10 mouse cellular contexts compared by ENCODE assay signal in the genomic region with DNA sequence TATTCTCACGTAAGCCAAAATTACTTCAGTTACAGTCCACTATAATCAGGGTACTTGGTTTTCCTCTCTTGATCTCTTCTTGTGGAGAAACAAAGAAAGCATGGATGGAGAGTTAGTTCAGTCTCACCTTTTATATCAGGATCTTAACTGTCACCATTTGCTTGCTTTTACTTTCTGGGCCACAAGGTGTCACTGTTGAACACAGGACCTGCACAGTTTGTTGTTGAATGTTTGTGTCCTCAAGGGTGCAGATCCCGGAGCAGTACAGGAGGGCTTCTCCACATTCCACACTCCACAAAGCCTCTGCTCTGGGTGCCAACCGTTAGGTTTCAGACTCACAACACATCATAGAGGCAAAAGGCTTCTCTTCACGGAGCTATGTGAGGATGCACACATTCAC.
DNase-seq lines count a peak whose midpoint lies in the region; ATAC-seq and TF ChIP-seq lines count a peak whose summit lies in the region.
"Had no signal": no experiment of that assay in that cellular context is flagged by ENCODE, and none has a peak within 500 bp of the region (broad histone marks: within the 10 kb centered on the region; RNA-seq: fewer than 3 reads in every experiment).

No protein-coding gene starts in this region.

- TF ChIP-seq EP300 in ES-Bruce4 (IDR thresholded peaks at IDR 0.05; ENCODE audit: insufficient read depth, low read depth, low read length), result no peak

- H3K9me3 ChIP-seq in kidney, postnatal 0 days (replicated peaks; ENCODE audit: low read length), result no peaks in the 10 kb centered on the region
- H3K9me3 ChIP-seq in kidney, embryonic 14.5 days (ENCODE audit: control insufficient read depth, low read length), result no peaks in the 10 kb centered on the region
- H3K9me3 ChIP-seq in ES-Bruce4 (replicated peaks; ENCODE audit: control insufficient read depth, insufficient read depth, low read length, poor library complexity, severe bottlenecking), result no peaks in the 10 kb centered on the region
- H3K9me3 ChIP-seq in intestine, embryonic 15.5 days, result no peaks in the 10 kb centered on the region
- H3K9me3 ChIP-seq: embryonic facial prominence, embryonic 13.5 days; lung, embryonic 15.5 days had no signal

- intact Hi-C loops in left cerebral cortex, postnatal 14 days (cut with DNase I), result loop anchor here (10.0 kb wide), 1 partner anchor 698 kb away; no protein-coding TSS in a partner anchor

- WGBS in kidney, postnatal 0 days, result 77% methylated on average over 4 of the region's 4 CpGs
- WGBS in kidney, embryonic 14.5 days, result 77% methylated on average over 4 of the region's 4 CpGs
- 75% methylated on average over 4 of the region's 4 CpGs for WGBS in intestine, embryonic 15.5 days

- no peaks in the 10 kb centered on the region for H3K4me1 ChIP-seq in kidney, postnatal 0 days (replicated peaks; ENCODE audit: insufficient read depth, low read length)
- 0 out of 2 replicates have a peak, but pooled peaks cover 2% of the 10 kb centered on the region for H3K4me1 ChIP-seq in kidney, embryonic 14.5 days (ENCODE audit: control insufficient read depth, insufficient read depth, low read length)
- no peaks in the 10 kb centered on the region for H3K4me1 ChIP-seq in ES-Bruce4 (ENCODE audit: control insufficient read depth, insufficient read depth, low read length)
- no peaks in the 10 kb centered on the region for H3K4me1 ChIP-seq in intestine, embryonic 15.5 days (replicated peaks)
- H3K4me1 ChIP-seq: lung, embryonic 15.5 days had no signal

- no peak overlapping the region for H3K4me2 ChIP-seq in kidney, postnatal 0 days (ENCODE audit: low read length)
- H3K4me2 ChIP-seq in kidney, embryonic 14.5 days (replicated peaks; ENCODE audit: low read depth, low read length), result no peak overlapping the region
- no peak overlapping the region for H3K4me2 ChIP-seq in intestine, embryonic 15.5 days (replicated peaks)
- H3K4me2 ChIP-seq: embryonic facial prominence, embryonic 13.5 days; lung, embryonic 15.5 days had no signal

- peak; percentile 67 for TF ChIP-seq CTCF in kidney, postnatal 0 days (IDR thresholded peaks at IDR 0.05; ENCODE audit: low read depth)
- peak; percentile 41 for TF ChIP-seq CTCF in ES-Bruce4 (IDR thresholded peaks at IDR 0.05; ENCODE audit: low read depth, low read length)

- no peak for TF ChIP-seq POLR2A in ES-Bruce4 (IDR thresholded peaks at IDR 0.05; ENCODE audit: insufficient read depth, low read length)

- ATAC-seq in kidney, postnatal 0 days (replicated peaks; ENCODE audit: low FRiP score, low read depth), result no peak
- no peak for ATAC-seq in kidney, embryonic 14.5 days (ENCODE audit: low FRiP score, low TSS enrichment)
- ATAC-seq in intestine, embryonic 15.5 days, result no peak

- no peaks in the 10 kb centered on the region for H3K27me3 ChIP-seq in kidney, postnatal 0 days (ENCODE audit: insufficient read depth, low read length)
- 0 out of 2 replicates have a peak, but pooled peaks cover 1% of the 10 kb centered on the region for H3K27me3 ChIP-seq in kidney, embryonic 14.5 days (ENCODE audit: control insufficient read depth, insufficient read depth, low read length)
- H3K27me3 ChIP-seq in ES-Bruce4 (ENCODE audit: control insufficient read depth, insufficient read depth, low read length, poor library complexity, severe bottlenecking), result no peaks in the 10 kb centered on the region
- no peaks in the 10 kb centered on the region for H3K27me3 ChIP-seq in intestine, embryonic 15.5 days (replicated peaks)
- H3K27me3 ChIP-seq: lung, embryonic 15.5 days had no signal

- H3K27ac ChIP-seq in kidney, postnatal 0 days, result no peak overlapping the region
- H3K27ac ChIP-seq in kidney, embryonic 14.5 days (ENCODE audit: low read depth, low read length), result no peak overlapping the region
- H3K27ac ChIP-seq in ES-Bruce4 (ENCODE audit: insufficient read depth, low read length), result no peak overlapping the region
- no peak overlapping the region for H3K27ac ChIP-seq in intestine, embryonic 15.5 days
- H3K27ac ChIP-seq: embryonic facial prominence, embryonic 13.5 days; lung, embryonic 15.5 days had no signal

- no peaks in the 10 kb centered on the region for H3K36me3 ChIP-seq in kidney, postnatal 0 days (ENCODE audit: insufficient read depth, low read length)
- no peaks in the 10 kb centered on the region for H3K36me3 ChIP-seq in kidney, embryonic 14.5 days (ENCODE audit: control insufficient read depth, insufficient read depth, low read length)
- H3K36me3 ChIP-seq in ES-Bruce4 (ENCODE audit: control insufficient read depth, insufficient read depth, low read length, poor library complexity, severe bottlenecking), result no peaks in the 10 kb centered on the region
- H3K36me3 ChIP-seq in intestine, embryonic 15.5 days, result no peaks in the 10 kb centered on the region
- H3K36me3 ChIP-seq: embryonic facial prominence, embryonic 13.5 days; lung, embryonic 15.5 days had no signal

- no peak overlapping the region for H3K9ac ChIP-seq in kidney, postnatal 0 days (ENCODE audit: low read depth, low read length)
- H3K9ac ChIP-seq in kidney, embryonic 14.5 days (ENCODE audit: low read depth, low read length), result no peak overlapping the region
- H3K9ac ChIP-seq in ES-Bruce4 (ENCODE audit: low read depth, poor library complexity, severe bottlenecking), result no peak overlapping the region
- no peak overlapping the region for H3K9ac ChIP-seq in intestine, embryonic 15.5 days
- H3K9ac ChIP-seq: embryonic facial prominence, embryonic 13.5 days; lung, embryonic 15.5 days had no signal

- no peak overlapping the region for H3K4me3 ChIP-seq in kidney, postnatal 0 days (replicated peaks; ENCODE audit: low read depth, low read length)
- no peak overlapping the region for H3K4me3 ChIP-seq in kidney, embryonic 14.5 days (ENCODE audit: low read length)
- H3K4me3 ChIP-seq in ES-Bruce4 (ENCODE audit: low read depth, low read length), result no peak overlapping the region
- no peak overlapping the region for H3K4me3 ChIP-seq in intestine, embryonic 15.5 days (replicated peaks)
- H3K4me3 ChIP-seq: embryonic facial prominence, embryonic 13.5 days; lung, embryonic 15.5 days had no signal

- peak; percentile 14 for DNase-seq in adrenal gland, postnatal 10 days
- no peak for DNase-seq in adrenal gland, adult 8-10 months
- DNase-seq in kidney, postnatal 0 days (ENCODE audit: low spot score), result no peak
- peak; percentile 35 to 36 for DNase-seq in kidney, postnatal 4 days
- no peak for DNase-seq in left cerebral cortex, postnatal 14 days (ENCODE audit: low spot score in 2 of 2)

Comparison
In these comparisons a context has a peak if more than half of its experiments do, and no peak if none do; other contexts are left out.
1. DNase-seq: peak in adrenal gland, postnatal 10 days (single experiment) and kidney, postnatal 4 days (2 of 2); none in adrenal gland, adult 8-10 months (single experiment), kidney, postnatal 0 days (single experiment) and left cerebral cortex, postnatal 14 days (0 of 2).